Mouse (Mus musculus): ENCODE measurements at regions not wholly inside any gene's neighbourhood (a gene's known extent, or its start where the extent isn't known, plus 50 kb on each side); places are given as distances from the start of the nearest gene placed in this dataset.
"Not testable (repeated sequence)": the region's sequence is repeated elsewhere in the genome, so short reads cannot be mapped to it uniquely, and the experiment has no call there.

GRCm38 (mm10) chrX:50569087-50569486, 140.8 kb upstream of the Olfr1324 start:
- no peaks in the 10 kb centered on the region for H3K36me3 ChIP-seq (ENCODE audit: control insufficient read depth, insufficient read depth, low read length)
- WGBS = 68% methylated on average over 6 of the region's 6 CpGs
- no peaks in the 10 kb centered on the region for H3K9me3 ChIP-seq (replicated peaks; ENCODE audit: control insufficient read depth, low read length)
- H3K4me2 ChIP-seq (ENCODE audit: low read depth, low read length) = no peak overlapping the region
- H3K4me1 ChIP-seq (ENCODE audit: control insufficient read depth, insufficient read depth, low read length) = no peaks in the 10 kb centered on the region
- H3K27me3 ChIP-seq (ENCODE audit: control insufficient read depth, insufficient read depth, low read length) = no peaks in the 10 kb centered on the region
- ATAC-seq (ENCODE audit: insufficient read depth, low FRiP score) = no peak
- no peak overlapping the region for H3K4me3 ChIP-seq (replicated peaks; ENCODE audit: low read length)
- H3K27ac ChIP-seq (ENCODE audit: low read length) = no peak overlapping the region
- no peak overlapping the region for H3K9ac ChIP-seq (ENCODE audit: low read length)

DNA sequence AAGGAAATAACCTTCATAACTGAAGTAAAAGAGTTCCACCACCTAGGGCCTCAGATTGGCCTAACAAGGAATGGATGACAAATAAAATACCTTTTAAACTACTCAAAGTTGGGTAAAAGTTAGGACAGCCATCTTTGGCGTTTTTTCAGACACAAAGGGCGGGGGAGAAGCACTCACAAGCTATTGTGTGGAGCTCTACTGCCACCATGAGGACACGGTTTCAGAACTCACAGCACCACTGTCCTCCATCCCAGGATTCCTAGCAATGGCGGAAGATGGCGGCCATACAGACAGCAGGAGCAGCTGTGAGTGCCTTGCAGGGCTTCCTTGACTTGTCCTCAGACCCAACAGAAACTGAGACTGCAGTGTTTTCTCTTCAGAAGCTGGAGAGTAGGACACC, 138.0 kb upstream of the Olfr1324 start:
- Histone ChIP-seq H3K4me3 (replicated peaks; ENCODE audit: low read length) (peak overlapping the region; percentile 19; the same call in 1 of the 2 replicates), H3K4me1 (ENCODE audit: control insufficient read depth, insufficient read depth, low read length) (no peaks in the 10 kb centered on the region), H3K9me3 (replicated peaks; ENCODE audit: control insufficient read depth, low read length) (no peaks in the 10 kb centered on the region), H3K36me3 (ENCODE audit: control insufficient read depth, insufficient read depth, low read length) (no peaks in the 10 kb centered on the region), H3K4me2 (ENCODE audit: low read depth, low read length) (peak overlapping the region; percentile 24; the same call in 1 of the 2 replicates), H3K27me3 (ENCODE audit: control insufficient read depth, insufficient read depth, low read length) (no peaks in the 10 kb centered on the region), H3K9ac (ENCODE audit: low read length) (peak overlapping the region; percentile 42; the same call in 1 of the 2 replicates), H3K27ac (ENCODE audit: low read length) (no peak overlapping the region)
- ATAC-seq (ENCODE audit: insufficient read depth, low FRiP score) = no peak
- WGBS = 64% methylated on average over 5 of the region's 5 CpGs

DNA sequence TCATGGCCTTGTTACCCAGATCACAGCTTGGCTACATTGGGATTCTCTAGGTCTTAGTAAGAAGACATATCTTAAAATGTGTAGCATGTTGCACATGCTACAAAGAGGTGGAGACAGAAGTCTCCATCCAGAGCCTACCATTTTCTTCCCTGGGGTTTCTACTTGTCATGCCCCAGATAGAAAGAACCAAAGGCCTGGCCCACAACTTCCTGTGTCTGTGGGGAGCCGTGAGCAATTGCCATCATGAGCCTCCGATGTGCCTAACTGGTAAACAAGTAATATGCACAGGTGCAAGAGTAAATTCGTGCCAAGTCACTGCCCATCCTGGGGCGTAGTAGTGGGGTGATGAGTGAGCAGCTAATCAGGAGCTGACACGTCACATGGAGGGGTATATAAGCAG, 136.7 kb upstream of the Olfr1324 start:
- not testable (repeated sequence) for ATAC-seq (ENCODE audit: insufficient read depth, low FRiP score); H3K27me3 ChIP-seq (ENCODE audit: control insufficient read depth, insufficient read depth, low read length); H3K27ac ChIP-seq (ENCODE audit: low read length); H3K4me1 ChIP-seq (ENCODE audit: control insufficient read depth, insufficient read depth, low read length); H3K4me2 ChIP-seq (ENCODE audit: low read depth, low read length); H3K4me3 ChIP-seq (replicated peaks; ENCODE audit: low read length); H3K9ac ChIP-seq (ENCODE audit: low read length); H3K36me3 ChIP-seq (ENCODE audit: control insufficient read depth, insufficient read depth, low read length); H3K9me3 ChIP-seq (replicated peaks; ENCODE audit: control insufficient read depth, low read length)
- WGBS = 80% methylated on average over 5 of the region's 5 CpGs

DNA sequence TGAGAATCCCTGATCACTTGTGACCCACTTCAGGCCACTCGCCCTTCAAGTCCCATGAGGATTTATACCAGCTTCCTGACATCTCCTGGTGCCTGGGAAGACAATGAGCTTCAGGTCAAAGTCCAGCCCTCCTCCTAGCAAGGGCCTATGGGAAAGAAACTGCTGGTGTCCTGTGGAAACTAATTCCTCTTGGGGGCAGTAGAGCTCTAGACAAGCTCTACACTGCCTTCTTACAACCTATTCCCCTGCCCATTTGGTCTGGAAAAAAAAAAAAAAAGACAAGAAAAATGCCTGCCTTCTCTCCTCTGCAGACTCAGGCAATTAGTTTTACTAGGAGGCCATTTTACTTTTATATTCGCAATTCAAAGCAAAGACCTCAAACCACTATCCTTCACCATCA, 132.6 kb upstream of the Olfr1324 start:
- Histone ChIP-seq H3K4me3 (replicated peaks; ENCODE audit: low read length) (no peak overlapping the region), H3K36me3 (ENCODE audit: control insufficient read depth, insufficient read depth, low read length) (no peaks in the 10 kb centered on the region), H3K9me3 (replicated peaks; ENCODE audit: control insufficient read depth, low read length) (no peaks in the 10 kb centered on the region), H3K27ac (ENCODE audit: low read length) (no peak overlapping the region), H3K4me2 (ENCODE audit: low read depth, low read length) (no peak overlapping the region), H3K27me3 (ENCODE audit: control insufficient read depth, insufficient read depth, low read length) (no peaks in the 10 kb centered on the region), H3K9ac (ENCODE audit: low read length) (no peak overlapping the region), H3K4me1 (ENCODE audit: control insufficient read depth, insufficient read depth, low read length) (no peaks in the 10 kb centered on the region)
- 59% methylated on average over 2 of the region's 2 CpGs for WGBS
- ATAC-seq (ENCODE audit: insufficient read depth, low FRiP score) = no peak

DNA sequence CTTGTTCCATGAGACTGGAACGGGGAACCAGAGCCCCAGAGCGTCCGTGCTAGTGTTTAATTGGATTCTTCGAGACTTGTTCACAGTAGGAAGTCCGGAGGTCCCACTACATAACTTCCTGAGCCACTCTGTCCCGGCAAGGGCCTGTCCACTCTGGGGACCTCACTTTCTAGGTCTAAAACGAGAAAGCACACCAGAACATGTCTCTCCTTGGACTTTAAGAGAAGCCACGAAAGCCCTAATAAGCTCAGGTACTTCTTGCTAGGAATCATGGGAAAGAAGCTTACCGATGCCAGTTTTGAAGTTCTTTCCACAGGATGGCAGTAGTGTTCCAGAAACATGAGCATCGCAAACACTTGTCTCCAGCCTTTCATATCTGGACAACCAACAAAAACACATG, 122.0 kb upstream of the Olfr1324 start:
- Histone ChIP-seq H3K4me2 (ENCODE audit: low read depth, low read length) (peak overlapping the region; percentile 49), H3K9ac (ENCODE audit: low read length) (peak overlapping the region; percentile 55), H3K27me3 (ENCODE audit: control insufficient read depth, insufficient read depth, low read length) (no peaks in the 10 kb centered on the region), H3K4me1 (ENCODE audit: control insufficient read depth, insufficient read depth, low read length) (no peaks in the 10 kb centered on the region), H3K9me3 (replicated peaks; ENCODE audit: control insufficient read depth, low read length) (no peaks in the 10 kb centered on the region), H3K27ac (ENCODE audit: low read length) (no peak overlapping the region; the same call in 1 of the 2 replicates), H3K4me3 (replicated peaks; ENCODE audit: low read length) (peak overlapping the region; percentile 45), H3K36me3 (ENCODE audit: control insufficient read depth, insufficient read depth, low read length) (no peaks in the 10 kb centered on the region)
- WGBS = 57% methylated on average over 10 of the region's 10 CpGs
- no peak for ATAC-seq (ENCODE audit: insufficient read depth, low FRiP score)

- no peaks in the 10 kb centered on the region for H3K36me3 ChIP-seq (ENCODE audit: control insufficient read depth, insufficient read depth, low read length)
- peak overlapping the region; percentile 55; the same call in 1 of the 2 replicates for H3K9ac ChIP-seq (ENCODE audit: low read length)
- no peaks in the 10 kb centered on the region for H3K4me1 ChIP-seq (ENCODE audit: control insufficient read depth, insufficient read depth, low read length)
- H3K9me3 ChIP-seq (replicated peaks; ENCODE audit: control insufficient read depth, low read length) = no peaks in the 10 kb centered on the region
- H3K27ac ChIP-seq (ENCODE audit: low read length) = no peak overlapping the region; the same call in 1 of the 2 replicates
- H3K4me3 ChIP-seq (replicated peaks; ENCODE audit: low read length) = peak overlapping the region; percentile 45
- 50% methylated on average over 3 of the region's 3 CpGs for WGBS
- no peaks in the 10 kb centered on the region for H3K27me3 ChIP-seq (ENCODE audit: control insufficient read depth, insufficient read depth, low read length)
- peak overlapping the region; percentile 49 for H3K4me2 ChIP-seq (ENCODE audit: low read depth, low read length)
- no peak for ATAC-seq (ENCODE audit: insufficient read depth, low FRiP score)
These were observed 121.4 kb upstream of the Olfr1324 start for GRCm38 (mm10) chrX:50549713-50550112.

DNA sequence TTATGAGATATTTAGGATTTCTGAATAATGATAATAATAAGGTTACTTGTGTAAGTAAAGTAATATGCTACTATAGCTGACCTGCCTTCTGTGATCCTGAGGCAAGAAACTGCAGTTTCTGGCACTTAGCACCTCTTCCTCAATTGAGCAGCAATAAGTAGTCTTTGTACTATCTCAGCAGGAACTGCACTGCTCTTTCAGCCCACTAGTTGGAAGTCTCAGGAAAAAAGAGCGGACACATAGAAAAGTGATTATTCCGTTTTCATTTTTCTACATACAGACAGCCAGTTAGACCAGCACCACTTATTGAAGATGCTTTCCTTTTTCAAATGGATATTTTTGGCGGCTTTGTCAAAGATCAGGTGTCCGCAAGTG, 109.5 kb upstream of the Olfr1324 start:
- not testable (repeated sequence) for H3K36me3 ChIP-seq (ENCODE audit: control insufficient read depth, insufficient read depth, low read length); H3K9ac ChIP-seq (ENCODE audit: low read length); H3K27ac ChIP-seq (ENCODE audit: low read length); H3K4me2 ChIP-seq (ENCODE audit: low read depth, low read length); H3K27me3 ChIP-seq (ENCODE audit: control insufficient read depth, insufficient read depth, low read length); ATAC-seq (ENCODE audit: insufficient read depth, low FRiP score); H3K9me3 ChIP-seq (replicated peaks; ENCODE audit: control insufficient read depth, low read length); H3K4me1 ChIP-seq (ENCODE audit: control insufficient read depth, insufficient read depth, low read length)
- 53% methylated on average over 4 of the region's 4 CpGs for WGBS
- H3K4me3 ChIP-seq (replicated peaks; ENCODE audit: low read length) = peak overlapping the region; percentile 47

GRCm38 (mm10) chrX:50537122-50537784, 109.0 kb upstream of the Olfr1324 start:
- Histone ChIP-seq H3K4me1 (ENCODE audit: control insufficient read depth, insufficient read depth, low read length) (no peaks in the 10 kb centered on the region), H3K27ac (ENCODE audit: low read length) (no peak overlapping the region), H3K36me3 (ENCODE audit: control insufficient read depth, insufficient read depth, low read length) (no peaks in the 10 kb centered on the region), H3K9ac (ENCODE audit: low read length) (peak overlapping the region; percentile 56), H3K9me3 (replicated peaks; ENCODE audit: control insufficient read depth, low read length) (no peaks in the 10 kb centered on the region), H3K4me2 (ENCODE audit: low read depth, low read length) (no peak overlapping the region), H3K4me3 (replicated peaks; ENCODE audit: low read length) (peak overlapping the region; percentile 47), H3K27me3 (ENCODE audit: control insufficient read depth, insufficient read depth, low read length) (no peaks in the 10 kb centered on the region)
- ATAC-seq (ENCODE audit: insufficient read depth, low FRiP score) = no peak
- 46% methylated on average over 19 of the region's 19 CpGs for WGBS

- H3K27me3 ChIP-seq (ENCODE audit: control insufficient read depth, insufficient read depth, low read length) = no peaks in the 10 kb centered on the region
- H3K9ac ChIP-seq (ENCODE audit: low read length) = no peak overlapping the region
- H3K4me1 ChIP-seq (ENCODE audit: control insufficient read depth, insufficient read depth, low read length) = no peaks in the 10 kb centered on the region
- 23% methylated on average over 3 of the region's 3 CpGs for WGBS
- H3K4me3 ChIP-seq (replicated peaks; ENCODE audit: low read length) = no peak overlapping the region
- no peaks in the 10 kb centered on the region for H3K36me3 ChIP-seq (ENCODE audit: control insufficient read depth, insufficient read depth, low read length)
- ATAC-seq (ENCODE audit: insufficient read depth, low FRiP score) = no peak
- H3K4me2 ChIP-seq (ENCODE audit: low read depth, low read length) = no peak overlapping the region
- H3K27ac ChIP-seq (ENCODE audit: low read length) = no peak overlapping the region
- H3K9me3 ChIP-seq (replicated peaks; ENCODE audit: control insufficient read depth, low read length) = no peaks in the 10 kb centered on the region
These were observed 75.7 kb upstream of the Olfr1324 start for GRCm38 (mm10) chrX:50504047-50504446.
